Mouse (Mus musculus): ENCODE measurements around the gene Fbxw4.

Fbxw4 gene

GRCm38 (mm10) chr19:45535214-45535735 lies 124.8 kb downstream of the Fbxw4 start:
- DNase-seq = no peak

GRCm38 (mm10) chr19:45533617-45534016 lies 126.5 kb downstream of the Fbxw4 start:
- no peak for DNase-seq

- DNase-seq = no peak
Measured at GRCm38 (mm10) chr19:45531554-45531953, 128.6 kb downstream of the Fbxw4 start.

GRCm38 (mm10) chr19:45530200-45530995 lies 129.7 kb downstream of the Fbxw4 start:
- DNase-seq = no peak

GRCm38 (mm10) chr19:45529294-45529693 lies 130.8 kb downstream of the Fbxw4 start:
- DNase-seq = no peak

All from kidney, postnatal 10 days (tissue).